Mouse (Mus musculus) bone marrow, adult 2 months (tissue): ENCODE results near the gene Dbndd1.

Source experiments
- CTCF ChIP-seq: fragments of 200-500 bp; IDR thresholded peaks from 2 replicates; pipeline ENCODE4 v1.5.1; 2011; ENCODE audit warnings: low read length, control low read depth; ENCODE audit not compliant: control insufficient read depth, insufficient read depth
- POLR2A ChIP-seq: fragments of 200-500 bp; IDR thresholded peaks from 2 replicates; pipeline ENCODE4 v1.6.1; 2011; ENCODE audit warnings: low read depth, mild to moderate bottlenecking, control low read depth, low read length, borderline replicate concordance; ENCODE audit not compliant: control insufficient read depth

- TF ChIP-seq POLR2A (no peak), CTCF (no peak)
Observed at GRCm38 (mm10) chr8:123527720-123528489, 12.6 kb upstream of the Dbndd1 start.
